Mouse (Mus musculus) cerebellum, adult 2 months (tissue): ENCODE data around the gene Cd109. TPM values are rescaled to one million over a fixed set of nuclear protein-coding genes. Genes with fewer than 3 reads are reported as not detected.

Experiments
- DNase-seq, 2 experiments: peaks; one replicate each; pipeline ENCODE4 v3.0.0; 2021
- H3K27ac ChIP-seq: fragments of 200-500 bp; 2 replicates; pipeline ENCODE4 v1.5.1; 2012; ENCODE audit warnings: low read length, control low read depth, inconsistent platforms; ENCODE audit not compliant: insufficient read depth
- H3K27me3 ChIP-seq: fragments of 200-500 bp; 2 replicates; pipeline ENCODE4 v1.6.1; 2012; ENCODE audit warnings: inconsistent platforms, mild to moderate bottlenecking, low read length, moderate library complexity; ENCODE audit not compliant: control insufficient read depth, insufficient read depth
- H3K4me1 ChIP-seq: fragments of 200-500 bp; 2 replicates; pipeline ENCODE4 v1.6.1; 2011; ENCODE audit warnings: low read length; ENCODE audit not compliant: control insufficient read depth, insufficient read depth
- H3K4me3 ChIP-seq: fragments of 200-500 bp; replicated peaks from 2 replicates; pipeline ENCODE3; 2011; ENCODE audit warnings: mild to moderate bottlenecking, low read depth, low read length, control low read depth; ENCODE audit not compliant: insufficient read depth
- CTCF ChIP-seq: fragments of 200-500 bp; IDR thresholded peaks from 2 replicates; pipeline ENCODE4 v1.5.1; 2011; ENCODE audit warnings: low read depth, mild to moderate bottlenecking, control low read depth, low read length, moderate library complexity, borderline replicate concordance; ENCODE audit not compliant: insufficient read depth
- POLR2A ChIP-seq: fragments of 200-500 bp; IDR thresholded peaks from 2 replicates; pipeline ENCODE4 v1.6.1; 2011; ENCODE audit warnings: low read length, control low read depth, borderline replicate concordance; ENCODE audit not compliant: insufficient read depth
- WGBS: fragments of 180-500 bp; shearing (Covaris S2); methylation state at CpG from one replicate; pipeline ENCODE4 v1.1.7; 2018; 5-methylcytosine and 5-hydroxymethylcytosine counted together
- polyA plus RNA-seq: library from polyadenylated mRNA; depleted of rRNA; stranded (reverse); fragments of >200 nt; gene quantifications from 2 replicates; pipeline ENCODE4 v1.2.3, GENCODE M21; 2012; rRNA removed

Gene Cd109
- 0.20 and 0.33 TPM in 2 replicates for polyA plus RNA-seq

DNA sequence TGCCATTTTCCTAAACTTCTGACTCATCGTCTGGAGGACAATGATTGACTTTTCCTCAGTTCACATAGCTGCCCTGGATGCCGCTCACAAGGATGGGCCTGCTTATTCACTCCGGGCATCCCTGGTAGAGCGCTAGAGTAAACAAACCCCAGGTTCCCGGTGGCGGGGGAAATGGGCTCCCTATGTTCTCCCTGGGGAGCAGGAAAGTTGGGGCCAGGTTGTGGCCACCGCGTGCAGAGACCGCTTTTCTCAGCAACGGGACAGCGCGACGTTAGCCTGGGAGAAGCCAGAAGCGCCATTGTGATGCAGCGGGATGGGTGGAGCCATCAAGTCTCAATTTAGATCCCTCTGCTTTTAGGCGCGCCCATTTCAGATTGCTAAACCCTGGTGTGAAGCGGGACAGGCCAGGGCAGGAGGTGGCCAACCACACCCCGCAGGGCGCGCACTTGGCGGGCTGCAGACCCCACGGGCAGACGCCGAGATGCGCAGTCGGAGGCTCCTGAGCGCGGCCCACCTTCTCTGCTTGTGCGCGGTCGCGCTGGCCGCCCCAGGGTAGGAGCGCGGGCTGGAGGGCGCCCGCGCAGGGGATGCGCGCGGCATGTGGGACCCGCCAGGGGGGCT, at the start of gene Cd109:
Cd109 (plus strand) TSS at position 146 of the 621 bp plus-strand sequence.
- peak; percentile 17 to 37 for DNase-seq

GRCm38 (mm10) chr9:78569934-78570333, 45.4 kb upstream of the Cd109 start:
- Histone ChIP-seq H3K27me3 (no peaks in the 10 kb centered on the region), H3K27ac (no peak overlapping the region), H3K4me1 (no peaks in the 10 kb centered on the region), H3K4me3 (no peak overlapping the region)
- TF ChIP-seq CTCF (no peak), POLR2A (no peak)
- 95% methylated on average over 9 of the region's 9 CpGs for WGBS
- no peak for DNase-seq

More for the DNA sequence above, at the start of gene Cd109:
- Histone ChIP-seq H3K27me3 (peaks cover 1% of the 10 kb centered on the region; the same call in 1 of the 2 replicates), H3K4me3 (peak within 1 kb of the TSS; percentile 81), H3K27ac (no peak within 1 kb of the TSS), H3K4me1 (no peaks in the 10 kb centered on the region; the same call in none of the 2 replicates)
- TF ChIP-seq CTCF: no peak
- TF ChIP-seq POLR2A: no peak
- WGBS: under 1% methylated on average over 43 of the region's 43 CpGs

DNA sequence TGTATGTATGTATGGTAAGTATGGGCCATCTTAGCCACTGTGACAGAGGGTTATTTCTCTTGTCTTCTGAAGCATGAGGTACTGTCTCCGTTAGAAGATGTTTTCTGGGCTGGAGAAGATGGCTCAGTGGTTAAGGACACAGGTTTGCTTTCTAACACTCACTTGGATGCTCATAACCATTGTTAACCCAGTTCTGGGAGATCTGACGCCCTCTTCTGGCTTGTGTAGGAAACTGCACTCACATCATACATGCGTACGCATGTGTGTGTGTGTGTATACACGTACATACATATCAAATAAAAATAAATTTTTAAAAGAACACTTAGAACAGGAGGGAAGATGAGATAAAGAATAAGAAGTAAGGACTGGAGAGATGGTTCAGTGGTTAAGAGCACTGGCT, 38.9 kb upstream of the Cd109 start:
- TF ChIP-seq POLR2A: no peak
- 0 out of 2 replicates have a peak, but pooled peaks have one; percentile 2 for TF ChIP-seq CTCF
- H3K27me3 ChIP-seq: no peaks in the 10 kb centered on the region
- no peak overlapping the region for H3K27ac ChIP-seq
- H3K4me1 ChIP-seq: no peaks in the 10 kb centered on the region
- DNase-seq: no peak
- H3K4me3 ChIP-seq: no peak overlapping the region
- 82% methylated on average over 5 of the region's 5 CpGs for WGBS

DNA sequence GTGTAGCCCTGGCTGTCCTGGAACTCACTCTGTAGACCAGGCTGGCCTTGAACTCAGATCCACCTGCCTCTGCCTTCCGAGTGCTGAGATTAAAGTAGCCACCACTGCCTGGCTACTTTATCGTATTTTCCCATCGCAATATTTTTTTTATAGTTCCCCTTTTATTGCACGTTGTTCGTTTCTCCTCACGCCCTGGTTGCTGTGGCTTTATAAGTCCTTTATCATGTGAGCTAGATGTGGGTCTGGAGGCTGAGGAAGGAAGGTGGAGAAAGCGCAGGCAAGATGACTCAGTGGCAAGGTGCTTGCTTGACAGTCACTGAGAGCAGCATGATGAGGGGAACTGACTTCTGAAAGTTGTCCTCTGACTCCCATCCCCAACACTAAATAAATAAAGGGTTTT, 36.5 kb upstream of the Cd109 start:
- TF ChIP-seq CTCF (no peak), POLR2A (no peak)

GRCm38 (mm10) chr9:78579644-78580396, 35.5 kb upstream of the Cd109 start:
- no peak overlapping the region for H3K4me3 ChIP-seq
- no peaks in the 10 kb centered on the region for H3K27me3 ChIP-seq
- 57% methylated on average over 10 of the region's 10 CpGs for WGBS
- no peak for DNase-seq
- no peaks in the 10 kb centered on the region for H3K4me1 ChIP-seq
- no peak for TF ChIP-seq CTCF
- no peak for TF ChIP-seq POLR2A
- no peak overlapping the region for H3K27ac ChIP-seq

More for the DNA sequence above, 36.5 kb upstream of the Cd109 start:
- Histone ChIP-seq H3K27ac (no peak overlapping the region), H3K4me3 (no peak overlapping the region), H3K27me3 (no peaks in the 10 kb centered on the region), H3K4me1 (no peaks in the 10 kb centered on the region)
- WGBS: 97% methylated on average over 7 of the region's 7 CpGs
- DNase-seq: no peak

GRCm38 (mm10) chr9:78587218-78587883, 28.0 kb upstream of the Cd109 start:
- H3K4me1 ChIP-seq: no peaks in the 10 kb centered on the region
- no peaks in the 10 kb centered on the region for H3K27me3 ChIP-seq
- WGBS: 2% methylated on average over 31 of the region's 31 CpGs
- DNase-seq: no peak
- peak overlapping the region; percentile 41; the same call in 1 of the 2 replicates for H3K27ac ChIP-seq
- H3K4me3 ChIP-seq: peak overlapping the region; percentile 95
- no peak for TF ChIP-seq CTCF
- no peak for TF ChIP-seq POLR2A

DNA sequence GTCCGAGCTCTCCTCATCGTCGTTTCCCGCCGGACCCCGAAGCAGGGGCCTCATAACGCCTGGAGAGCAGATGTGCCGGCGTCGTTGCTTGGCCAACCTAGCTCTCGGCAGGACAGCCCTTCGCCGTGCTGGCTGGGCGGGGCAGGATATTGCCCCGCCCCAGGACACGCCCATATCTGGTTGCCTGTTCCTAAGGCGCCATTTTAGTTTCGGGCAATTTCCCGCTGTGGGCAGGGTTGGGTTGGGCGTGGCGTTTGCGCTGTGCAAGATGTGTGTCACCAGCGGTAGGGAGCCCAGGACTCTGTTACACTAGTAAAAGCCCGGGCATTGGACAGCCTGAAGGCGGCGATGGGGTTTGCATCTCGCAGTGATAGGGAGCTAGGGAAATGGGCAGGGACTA, 27.4 kb upstream of the Cd109 start, which contains the start of gene Slc17a5:
Slc17a5 (minus strand) TSS at position 128 of the 400 bp plus-strand sequence.
- peak within 1 kb of the TSS; percentile 41; the same call in 1 of the 2 replicates for H3K27ac ChIP-seq
- H3K4me1 ChIP-seq: no peaks in the 10 kb centered on the region
- peak; percentile 90 to 91 for DNase-seq
- H3K4me3 ChIP-seq: peak within 1 kb of the TSS; percentile 95
- TF ChIP-seq POLR2A (peak; percentile 66), CTCF (no peak)
- under 1% methylated on average over 27 of the region's 27 CpGs for WGBS
- no peaks in the 10 kb centered on the region for H3K27me3 ChIP-seq
